24 mouse cellular contexts compared by ENCODE assay signal in the genomic region with DNA sequence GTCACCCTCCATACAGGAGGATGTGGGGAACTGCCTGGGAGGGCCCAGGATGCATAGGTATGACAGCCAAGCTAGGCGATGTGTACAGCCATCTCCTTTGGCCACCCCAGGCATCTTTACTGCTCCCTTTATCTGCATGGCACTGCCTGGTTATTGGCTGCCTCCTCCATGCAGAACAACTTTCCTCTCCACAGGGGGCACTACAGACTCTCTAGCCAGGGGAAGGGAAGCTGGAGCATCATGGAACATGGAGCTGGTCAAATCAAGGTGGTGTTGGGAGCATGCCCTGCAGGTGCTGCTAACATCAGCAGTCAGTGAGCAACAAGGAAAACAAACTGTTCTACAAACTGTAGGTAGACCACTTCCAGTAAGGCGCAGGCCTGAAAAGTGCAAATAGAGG. TPM values are rescaled to one million over a fixed set of nuclear protein-coding genes. Genes with fewer than 3 reads are reported as not detected.
DNase-seq lines count a peak whose midpoint lies in the region; ATAC-seq and TF ChIP-seq lines count a peak whose summit lies in the region.
"Had no signal": no experiment of that assay in that cellular context is flagged by ENCODE, and none has a peak within 500 bp of the region (broad histone marks: within the 10 kb centered on the region; RNA-seq: fewer than 3 reads in every experiment).

No protein-coding gene starts in this region.

- TF ChIP-seq EP300 in liver, embryonic 14.5 days (IDR thresholded peaks at IDR 0.05; ENCODE audit: low read depth) = no peak

- H3K9ac ChIP-seq in liver, embryonic 14.5 days (replicated peaks) = no peak overlapping the region
- no peak overlapping the region for H3K9ac ChIP-seq in liver, embryonic 11.5 days (ENCODE audit: low read depth, low read length)
- H3K9ac ChIP-seq: heart, embryonic 15.5 days; hindbrain, embryonic 14.5 days; limb, embryonic 15.5 days had no signal

- H3K36me3 ChIP-seq in kidney, adult 2 months (ENCODE audit: control insufficient read depth, insufficient read depth, low read length) = no peaks in the 10 kb centered on the region
- no peaks in the 10 kb centered on the region for H3K36me3 ChIP-seq in liver, embryonic 14.5 days (replicated peaks; ENCODE audit: control insufficient read depth, insufficient read depth, low read depth)
- H3K36me3 ChIP-seq in liver, embryonic 11.5 days (ENCODE audit: control insufficient read depth, insufficient read depth, low read length) = no peaks in the 10 kb centered on the region
- H3K36me3 ChIP-seq: G1E; heart, embryonic 15.5 days; limb, embryonic 10.5 days; limb, embryonic 15.5 days had no signal

- peak; percentile 8; the same call in 1 of the 2 replicates for TF ChIP-seq CTCF in gastrocnemius, adult 2 months (IDR thresholded peaks at IDR 0.05)
- peak; percentile 39 for TF ChIP-seq CTCF in kidney, adult 2 months (conservative IDR thresholded peaks at IDR 0.05; ENCODE audit: insufficient read depth, insufficient read length, low read depth, low read length)
- peak; percentile 25; the same call in 1 of the 2 replicates for TF ChIP-seq CTCF in liver, embryonic 14.5 days (IDR thresholded peaks at IDR 0.05; ENCODE audit: low read depth)
- TF ChIP-seq CTCF in cortical plate, adult 2 months (IDR thresholded peaks at IDR 0.05; ENCODE audit: extremely low read depth, insufficient read depth, low read length) = 0 out of 2 replicates have a peak, but pooled peaks have one; percentile 9

- peak; percentile 8 for DNase-seq in gastrocnemius, adult 2 months
- no peak for DNase-seq in gastrocnemius, postnatal 10 days
- DNase-seq in kidney, adult 2 months = no peak
- no peak for DNase-seq in kidney, adult 9 months
- no peak for DNase-seq in liver, embryonic 14.5 days (ENCODE audit: low read depth in 3 of 3, low spot score in 3 of 3)
- DNase-seq in liver, embryonic 11.5 days (ENCODE audit: low spot score) = no peak
- DNase-seq in thymus, postnatal 14 days = no peak
- DNase-seq: adrenal gland, postnatal 10 days; cerebellum, adult 11 months; cerebellum, adult 9-11 months; heart, postnatal 36 days; kidney, adult 8-10 months; kidney, postnatal 25 days; midbrain, embryonic 14.5 days had no signal

- H3K27ac ChIP-seq in gastrocnemius, adult 2 months = no peak overlapping the region
- H3K27ac ChIP-seq in kidney, adult 2 months (ENCODE audit: insufficient read depth, low read depth, low read length) = no peak overlapping the region
- H3K27ac ChIP-seq in liver, embryonic 14.5 days = no peak overlapping the region
- H3K27ac ChIP-seq in liver, embryonic 11.5 days (ENCODE audit: low read depth, low read length) = no peak overlapping the region
- no peak overlapping the region for H3K27ac ChIP-seq in cortical plate, adult 2 months (ENCODE audit: insufficient read depth, low read length)
- H3K27ac ChIP-seq: heart, embryonic 15.5 days; hindbrain, embryonic 14.5 days; limb, embryonic 10.5 days; limb, embryonic 15.5 days had no signal

- peaks cover 5% of the 10 kb centered on the region; the same call in 1 of the 2 replicates for H3K4me1 ChIP-seq in kidney, adult 2 months (ENCODE audit: control insufficient read depth, insufficient read depth, low read length)
- H3K4me1 ChIP-seq in liver, embryonic 14.5 days (replicated peaks; ENCODE audit: control insufficient read depth in 2 of 2, insufficient read depth in 2 of 2, low read length in 1 of 2) = no peaks in the 10 kb centered on the region
- H3K4me1 ChIP-seq in liver, embryonic 11.5 days (replicated peaks; ENCODE audit: control insufficient read depth, insufficient read depth, low read length) = peaks cover 8% of the 10 kb centered on the region; the same call in 1 of the 2 replicates
- no peaks in the 10 kb centered on the region for H3K4me1 ChIP-seq in cortical plate, adult 2 months (ENCODE audit: control insufficient read depth, insufficient read depth, low read length)
- H3K4me1 ChIP-seq: limb, embryonic 10.5 days; limb, embryonic 15.5 days had no signal

- ATAC-seq in liver, embryonic 14.5 days (ENCODE audit: insufficient read depth) = no peak
- ATAC-seq in liver, embryonic 11.5 days (replicated peaks; ENCODE audit: low FRiP score) = no peak
- ATAC-seq: forebrain, embryonic 16.5 days; inflammation-experienced regulatory T-cells, adult 6 months; Patski had no signal

- no peak overlapping the region for H3K4me2 ChIP-seq in liver, embryonic 14.5 days (ENCODE audit: low read depth)
- H3K4me2 ChIP-seq in liver, embryonic 11.5 days = no peak overlapping the region
- H3K4me2 ChIP-seq: heart, embryonic 15.5 days; hindbrain, embryonic 14.5 days; limb, embryonic 15.5 days had no signal

- WGBS in kidney, adult 2 months = 93% methylated on average over 2 of the region's 2 CpGs
- WGBS in liver, embryonic 14.5 days (ENCODE audit: insufficient replicate concordance) = 72% methylated on average over 2 of the region's 2 CpGs
- 80% methylated on average over 2 of the region's 2 CpGs for WGBS in liver, embryonic 11.5 days

- H3K4me3 ChIP-seq in gastrocnemius, adult 2 months = no peak overlapping the region
- no peak overlapping the region for H3K4me3 ChIP-seq in kidney, adult 2 months (ENCODE audit: insufficient read depth, low read depth, low read length)
- H3K4me3 ChIP-seq in liver, embryonic 14.5 days (ENCODE audit: insufficient read depth in 1 of 2, low read depth in 2 of 2, low read length in 2 of 2) = no peak overlapping the region
- H3K4me3 ChIP-seq in liver, embryonic 11.5 days (ENCODE audit: low read depth, low read length) = no peak overlapping the region
- no peak overlapping the region for H3K4me3 ChIP-seq in cortical plate, adult 2 months (ENCODE audit: insufficient read depth, low read length)
- H3K4me3 ChIP-seq: erythroblast, embryonic 14.5 days; heart, embryonic 15.5 days; limb, embryonic 10.5 days; limb, embryonic 15.5 days had no signal

- no peaks in the 10 kb centered on the region for H3K27me3 ChIP-seq in kidney, adult 2 months (replicated peaks; ENCODE audit: control insufficient read depth, insufficient read depth, low read length)
- no peaks in the 10 kb centered on the region for H3K27me3 ChIP-seq in liver, embryonic 14.5 days (ENCODE audit: control insufficient read depth, insufficient read depth, low read length)
- H3K27me3 ChIP-seq in liver, embryonic 11.5 days (replicated peaks; ENCODE audit: control insufficient read depth, insufficient read depth, low read length) = no peaks in the 10 kb centered on the region
- H3K27me3 ChIP-seq: heart, embryonic 15.5 days; limb, embryonic 15.5 days; Patski had no signal

- H3K9me3 ChIP-seq in liver, embryonic 14.5 days (ENCODE audit: control insufficient read depth, low read length) = no peaks in the 10 kb centered on the region
- no peaks in the 10 kb centered on the region for H3K9me3 ChIP-seq in liver, embryonic 11.5 days (ENCODE audit: control insufficient read depth, low read length)
- H3K9me3 ChIP-seq: G1E; heart, embryonic 15.5 days; limb, embryonic 10.5 days; limb, embryonic 15.5 days had no signal

- intact Hi-C loops in gastrocnemius, adult 2 months (cut with DNase I) = no loop called here

- TF ChIP-seq POLR2A in kidney, adult 2 months (IDR thresholded peaks at IDR 0.05; ENCODE audit: low read depth, low read length) = no peak
- TF ChIP-seq POLR2A in cortical plate, adult 2 months (IDR thresholded peaks at IDR 0.05; ENCODE audit: extremely low read depth, insufficient read depth, low read length) = no peak

RNA-seq across cellular contexts. Expression of gene Prkag2, which starts 56.4 kb away (rescaled TPM):
- 10 to 100 TPM; 10.7 to 11.0 TPM for total RNA-seq in gastrocnemius, adult 2 months (2021)
- total RNA-seq in gastrocnemius, postnatal 10 days (2021) = 10 to 100 TPM; 12.3 to 20.6 TPM
- 29.5 and 36.8 TPM in 2 replicates for polyA plus RNA-seq in kidney, adult 2 months (2012; rRNA removed)
- 3.2 and 4.0 TPM in 2 replicates for polyA plus RNA-seq in liver, embryonic 14.5 days (2012; rRNA removed)
- 2.7 and 3.1 TPM in 2 replicates for polyA plus RNA-seq in liver, embryonic 14.5 days (2014; fragmentation: Nextera tagmentation; extraction: Ambion mirVana)
- polyA plus RNA-seq in liver, embryonic 11.5 days (2014; fragmentation: Nextera tagmentation; extraction: Ambion mirVana) = 12.8 and 15.8 TPM in 2 replicates
- polyA plus RNA-seq in cortical plate, adult 2 months (2012; rRNA removed) = 103 and 117 TPM in 2 replicates
- total RNA-seq: G1E had no signal
- polyA plus RNA-seq: G1E had no signal
